Mouse (Mus musculus) CH12F3 (cell line): Measurements from ENCODE around the gene Slc25a41.
"Not testable (repeated sequence)": the region's sequence is repeated elsewhere in the genome, so short reads cannot be mapped to it uniquely, and the experiment has no call there.

Experiments
- in situ Hi-C: fragments of 300-500 bp; cut with MboI; formaldehyde crosslinking; loops from 2 replicates; pipeline ENCODE4 v1.14.3; 2020; ENCODE audit warnings: low sequenced_read_pairs

Gene Slc25a41

DNA sequence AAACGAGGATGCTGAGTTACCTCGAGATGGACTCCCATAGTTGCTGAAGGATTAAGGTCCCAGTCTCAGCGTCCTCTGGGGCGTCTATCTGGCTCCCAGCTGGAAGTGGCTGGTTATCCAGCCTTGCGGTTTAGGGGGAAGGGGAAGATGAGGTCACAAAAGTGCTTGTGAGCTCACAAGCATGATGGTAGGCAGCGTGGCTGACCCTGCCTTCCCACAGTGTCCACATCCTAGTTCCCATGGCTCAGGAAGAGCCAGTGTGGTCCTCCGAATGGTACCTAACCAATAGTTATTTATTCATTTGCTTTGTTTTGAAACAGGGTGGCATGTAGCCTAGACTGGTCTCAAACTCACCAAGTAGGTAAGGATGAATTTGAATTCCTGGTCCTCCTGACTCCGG, at the start of gene Slc25a41:
Slc25a41 (minus strand) TSS at position 101 of the 400 bp plus-strand sequence.
- in situ Hi-C loops = no loop called here

DNA sequence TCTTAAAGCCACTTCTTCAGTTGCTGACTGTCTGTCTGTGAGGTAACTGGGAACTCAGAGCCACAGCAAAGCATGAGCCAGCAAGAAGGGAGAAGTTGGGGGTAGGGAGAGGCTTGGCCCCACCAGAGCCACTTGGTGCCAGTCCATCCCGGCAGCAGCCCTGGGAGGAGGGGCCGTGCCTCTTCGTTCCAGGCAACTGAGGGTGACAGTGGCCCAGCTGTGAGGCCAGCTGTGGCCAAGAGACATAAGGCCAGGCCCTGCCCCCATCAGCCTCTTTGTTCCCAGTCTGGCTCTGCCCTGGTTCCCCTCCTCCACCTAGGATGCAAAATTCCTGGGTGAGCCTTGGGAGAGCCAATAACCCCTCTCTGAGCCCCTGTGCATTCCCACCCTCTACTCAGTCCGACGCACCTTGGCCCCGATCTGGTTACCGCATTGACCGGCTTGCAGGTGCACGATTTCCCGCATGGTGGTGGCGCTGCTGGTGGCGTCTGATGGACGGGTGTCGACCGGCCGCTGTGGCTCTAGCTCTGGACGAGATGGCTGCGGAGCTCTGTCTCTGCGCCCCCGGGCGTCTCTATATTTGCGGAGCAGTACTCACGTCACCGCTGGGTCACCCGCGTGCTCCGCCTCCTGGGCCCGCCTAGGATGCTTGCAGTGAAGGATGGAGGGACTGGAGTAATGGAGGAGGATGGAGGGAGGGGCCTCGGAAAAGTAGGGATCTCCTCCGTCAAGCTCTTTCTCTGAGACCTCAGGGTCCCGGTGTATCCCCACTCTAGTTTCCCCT, 45.8 kb upstream of the Slc25a41 start, which contains the start of gene Tubb4a:
Tubb4a (minus strand) TSS at position 734 of the 784 bp plus-strand sequence.
- in situ Hi-C loops = no loop called here

DNA sequence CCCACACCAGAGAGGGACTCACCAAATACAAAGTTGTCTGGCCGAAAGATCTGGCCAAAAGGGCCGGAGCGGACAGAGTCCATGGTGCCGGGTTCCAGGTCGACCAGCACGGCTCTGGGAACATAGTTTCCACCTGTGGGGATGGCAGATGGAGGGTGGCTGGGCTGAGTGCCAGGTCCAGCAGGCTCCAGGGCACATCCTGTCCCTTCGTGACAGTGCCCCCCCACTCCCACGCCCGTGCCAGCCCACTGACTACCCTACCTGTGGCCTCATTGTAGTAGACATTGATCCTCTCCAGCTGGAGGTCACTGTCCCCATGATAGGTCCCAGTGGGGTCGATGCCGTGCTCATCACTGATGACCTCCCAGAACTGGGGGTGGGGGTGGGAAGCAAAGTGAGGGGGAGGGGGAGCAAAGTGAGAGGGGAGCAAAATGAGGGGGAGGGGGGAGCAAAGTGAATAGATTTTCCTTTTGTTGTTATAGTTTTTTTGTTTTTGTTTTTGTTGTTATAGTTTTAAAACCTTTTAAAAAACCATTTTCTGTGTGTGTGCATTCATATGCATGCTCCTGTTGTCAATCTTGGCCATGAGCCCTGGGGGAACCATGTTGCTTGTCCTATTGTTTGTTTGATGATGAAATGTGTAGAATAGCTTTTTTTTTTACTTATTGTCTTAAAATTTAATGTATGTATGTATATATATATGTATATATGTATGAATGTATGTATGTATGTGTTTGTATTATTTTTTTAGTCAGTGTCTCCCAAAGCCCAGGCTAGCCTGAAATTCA, 44.7 kb upstream of the Slc25a41 start:
- in situ Hi-C loops = no loop called here

DNA sequence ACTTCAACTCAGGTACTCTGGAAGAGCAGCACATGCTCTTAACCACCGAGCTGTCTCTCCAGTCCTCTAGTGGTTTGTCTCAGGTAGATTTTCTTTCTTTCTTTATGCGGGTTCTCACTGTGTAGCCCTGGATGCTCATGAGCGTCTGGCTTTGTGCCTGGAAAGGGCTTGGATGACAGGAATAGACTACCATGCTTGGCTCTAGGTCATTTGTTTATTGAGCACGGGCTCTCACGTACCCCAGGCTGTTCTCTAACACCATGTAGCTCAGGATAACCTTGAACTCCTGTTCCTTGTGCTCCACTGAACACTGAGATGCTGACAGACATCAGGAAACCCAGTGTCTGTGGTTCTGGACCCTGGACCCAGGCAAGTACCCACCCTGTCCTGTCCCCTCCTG, 41.0 kb upstream of the Slc25a41 start:
- in situ Hi-C loops = no loop called here

DNA sequence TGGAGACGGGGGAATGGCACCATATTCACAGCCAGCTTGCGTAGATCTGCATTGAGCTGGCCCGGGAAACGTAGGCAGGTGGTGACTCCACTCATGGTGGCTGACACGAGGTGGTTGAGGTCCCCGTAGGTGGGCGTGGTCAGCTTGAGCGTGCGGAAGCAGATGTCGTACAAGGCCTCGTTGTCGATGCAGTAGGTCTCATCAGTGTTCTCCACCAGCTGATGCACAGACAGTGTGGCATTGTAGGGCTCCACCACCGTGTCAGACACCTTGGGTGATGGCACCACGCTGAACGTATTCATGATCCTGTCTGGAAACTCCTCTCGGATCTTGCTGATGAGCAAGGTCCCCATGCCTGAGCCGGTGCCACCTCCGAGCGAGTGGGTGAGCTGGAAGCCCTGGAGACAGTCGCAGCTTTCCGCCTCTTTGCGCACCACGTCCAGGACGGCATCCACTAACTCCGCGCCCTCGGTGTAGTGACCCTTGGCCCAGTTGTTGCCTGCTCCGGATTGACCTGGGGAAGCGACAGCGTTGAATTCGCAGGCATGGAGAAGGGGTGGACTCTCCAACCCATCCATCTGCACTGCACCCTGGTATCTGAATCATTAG, 39.9 kb upstream of the Slc25a41 start:
- in situ Hi-C loops = no loop called here

DNA sequence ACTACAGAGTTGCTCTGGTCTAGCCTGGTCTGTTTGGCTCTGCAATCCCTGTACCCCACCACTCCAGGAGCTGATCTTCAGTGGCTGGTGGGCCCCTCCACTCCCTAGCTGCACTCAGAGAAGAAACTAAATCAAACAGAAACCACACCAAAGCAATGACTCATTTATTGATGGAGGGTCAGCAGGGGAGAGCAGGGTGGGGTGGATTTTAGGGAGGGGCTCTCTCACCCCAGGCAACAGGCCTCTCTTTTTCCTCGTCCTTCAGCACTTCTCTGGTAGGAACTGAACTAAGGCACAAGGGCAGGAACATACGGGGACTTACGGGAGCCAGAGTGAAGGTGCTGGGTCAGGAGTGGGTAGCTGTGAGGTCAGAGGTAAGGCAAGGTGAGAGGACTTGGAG, 38.5 kb upstream of the Slc25a41 start:
- in situ Hi-C loops = no loop called here

DNA sequence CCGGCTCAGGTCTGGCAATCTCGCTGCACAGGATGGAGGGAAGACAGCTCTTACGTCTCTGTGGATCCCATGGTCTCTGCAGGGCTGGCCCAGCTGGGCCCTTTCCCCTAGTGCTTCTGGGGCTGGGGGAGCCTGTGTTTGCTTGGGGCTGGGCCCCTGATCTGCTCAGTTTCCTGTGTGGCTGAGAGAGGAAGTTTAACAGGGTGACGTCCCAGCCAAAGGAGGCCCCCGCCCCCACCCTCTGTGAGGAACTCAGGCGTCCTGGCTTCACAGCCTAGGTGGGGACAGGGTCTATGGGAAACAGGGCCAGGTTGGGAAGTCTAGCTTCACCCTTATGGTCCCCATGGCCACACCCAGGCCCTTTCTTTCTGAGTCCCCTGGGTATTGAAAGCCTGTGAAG, 36.9 kb upstream of the Slc25a41 start, which contains the start of gene Dennd1c:
Dennd1c (minus strand) TSS at position 179 of the 400 bp plus-strand sequence.
- in situ Hi-C loops = no loop called here

DNA sequence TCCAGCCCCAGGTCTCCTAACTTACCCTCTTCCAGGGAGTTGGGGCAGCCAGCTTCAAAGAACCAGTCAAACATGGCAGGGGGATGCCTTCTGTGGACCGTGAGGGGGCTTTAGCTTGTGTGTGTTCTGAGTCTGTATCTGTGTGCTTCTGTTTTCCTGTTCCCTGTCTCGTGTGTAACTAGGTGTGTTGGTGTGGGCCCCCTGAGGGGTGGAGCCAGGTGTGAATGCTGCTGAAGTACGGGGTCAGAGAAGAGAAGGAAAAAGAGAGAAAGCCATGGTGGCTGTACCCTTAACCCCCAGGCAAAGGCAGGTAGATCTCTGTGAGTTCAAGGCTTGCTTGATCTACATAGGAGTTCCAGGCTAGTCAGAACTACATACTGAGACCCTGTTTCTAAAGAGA, 35.5 kb upstream of the Slc25a41 start:
- in situ Hi-C loops = no loop called here

DNA sequence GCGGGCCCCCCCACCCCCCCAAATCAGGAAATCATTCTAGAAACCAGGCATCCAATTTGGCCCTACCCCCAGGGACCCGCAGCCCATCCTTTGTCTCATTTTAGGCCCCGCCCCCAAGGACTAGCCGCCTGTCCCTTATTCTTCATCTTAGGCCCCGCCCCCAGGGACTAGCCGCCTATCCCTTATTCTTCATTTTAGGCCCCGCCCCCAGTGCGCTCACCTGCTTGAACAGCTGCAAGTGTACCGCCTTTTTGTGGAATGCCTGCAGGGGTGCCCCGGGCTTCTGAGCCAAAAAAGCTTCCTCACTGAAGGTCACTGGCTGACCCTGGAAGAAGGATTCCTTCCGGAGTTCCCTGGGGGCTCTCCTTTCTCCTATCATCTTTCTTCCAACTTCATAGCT, 29.2 kb upstream of the Slc25a41 start:
- in situ Hi-C loops = no loop called here

DNA sequence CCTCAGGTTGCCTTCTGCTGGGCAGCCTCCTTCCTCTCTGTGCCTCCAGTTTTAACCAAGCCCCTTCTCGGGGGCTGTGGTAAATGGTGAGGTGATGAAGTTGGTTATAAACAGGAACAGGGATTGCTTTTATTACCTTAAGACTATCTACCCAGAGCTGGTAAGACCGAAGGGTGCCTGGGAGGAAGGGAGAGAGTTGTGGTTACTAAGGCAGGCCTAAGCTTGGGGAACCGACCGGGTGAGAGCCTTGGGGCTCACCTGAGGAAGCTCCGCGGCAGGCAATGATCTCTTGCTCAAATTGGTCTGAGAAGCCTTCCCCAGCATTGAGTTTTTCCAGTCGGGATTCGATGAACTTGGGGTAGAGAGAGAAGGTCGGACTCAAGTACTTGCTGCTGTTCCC, 28.8 kb upstream of the Slc25a41 start:
- in situ Hi-C loops = no loop called here

DNA sequence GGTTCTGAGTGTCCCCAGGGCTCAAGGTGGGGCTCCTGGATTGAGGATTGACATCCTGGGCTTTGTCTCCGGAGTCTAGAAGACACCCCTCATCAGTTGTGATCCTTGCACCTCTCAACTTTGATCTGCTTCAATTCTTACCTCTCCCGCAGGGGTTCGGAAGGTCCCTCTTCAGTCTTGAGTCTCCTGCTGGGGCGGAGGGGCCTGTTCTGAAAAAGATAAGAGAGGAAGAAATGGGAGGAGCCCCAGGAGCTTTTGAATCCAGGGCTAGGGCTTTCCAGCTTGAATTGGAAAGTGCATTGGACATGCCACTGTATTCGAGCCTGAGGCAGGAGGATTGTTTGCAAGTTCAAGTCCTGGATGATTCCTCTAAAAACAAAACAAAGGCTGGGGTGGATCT, 25.5 kb upstream of the Slc25a41 start:
- in situ Hi-C loops = no loop called here

DNA sequence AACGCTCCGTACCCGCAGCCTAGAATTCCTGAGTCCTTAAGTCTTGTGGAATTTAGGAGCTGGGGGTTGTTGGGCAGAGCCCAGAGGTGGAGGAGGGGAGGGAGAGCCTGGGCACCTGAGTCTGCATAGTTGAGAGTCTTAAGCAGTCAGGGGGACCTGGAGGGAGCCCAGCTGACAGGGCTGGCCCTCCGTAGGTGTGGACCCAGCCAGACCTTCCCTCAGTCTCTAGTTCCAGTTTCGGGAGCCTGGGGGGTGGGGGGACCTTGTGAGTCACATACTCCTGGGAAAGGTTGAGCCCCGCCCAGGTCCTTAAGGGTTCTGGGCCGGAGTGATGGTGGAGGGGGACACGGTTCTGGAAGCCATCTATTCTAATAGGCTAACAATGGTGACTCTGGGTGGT, 21.6 kb upstream of the Slc25a41 start:
- in situ Hi-C loops = no loop called here

DNA sequence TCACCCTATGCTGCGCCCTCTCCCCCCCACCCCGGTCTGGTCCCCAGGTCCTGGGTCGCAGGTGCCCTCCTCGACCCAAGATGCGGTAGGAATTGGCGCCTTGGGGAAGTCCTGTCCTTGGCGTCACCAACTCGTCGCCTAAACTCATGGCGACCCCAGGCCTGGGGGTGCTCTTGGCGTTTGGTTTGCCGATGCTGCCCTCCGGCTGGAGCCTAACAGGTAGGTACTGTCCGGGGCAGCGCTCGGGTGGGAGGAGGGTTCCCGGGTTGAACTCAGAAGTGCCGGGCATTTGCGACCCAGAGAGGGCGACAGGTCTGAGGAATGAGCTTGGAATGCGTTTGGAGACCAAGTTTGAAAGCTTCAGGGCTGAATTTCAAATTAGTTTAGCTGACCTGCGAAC, 21.1 kb upstream of the Slc25a41 start:
- in situ Hi-C loops = no loop called here

DNA sequence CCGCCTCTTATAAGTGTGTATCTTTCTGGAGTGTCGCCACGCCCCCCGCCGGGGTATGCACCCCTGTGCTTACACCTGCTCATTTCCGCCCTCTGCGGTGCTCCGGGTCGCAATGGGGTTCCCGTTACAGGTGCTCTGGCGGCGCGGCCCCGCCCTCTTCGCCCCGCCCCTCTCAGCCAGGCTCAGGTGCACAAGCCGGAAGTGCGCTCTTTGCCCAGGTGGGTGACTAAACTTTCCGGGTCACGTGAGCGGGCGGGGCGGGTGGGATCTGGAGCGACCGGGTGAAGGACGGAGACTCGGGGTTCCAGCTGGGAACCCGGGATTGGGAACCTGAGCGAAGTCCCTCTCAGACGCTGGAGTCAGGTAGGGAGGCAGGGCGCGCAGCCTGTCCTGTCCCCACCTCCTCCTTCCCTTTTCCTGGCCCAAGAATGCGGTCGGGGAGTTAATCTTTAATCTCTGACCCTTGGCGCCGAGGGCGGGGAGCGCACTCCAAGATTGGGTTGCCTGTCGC, 20.6 kb upstream of the Slc25a41 start:
- in situ Hi-C loops = no loop called here

DNA sequence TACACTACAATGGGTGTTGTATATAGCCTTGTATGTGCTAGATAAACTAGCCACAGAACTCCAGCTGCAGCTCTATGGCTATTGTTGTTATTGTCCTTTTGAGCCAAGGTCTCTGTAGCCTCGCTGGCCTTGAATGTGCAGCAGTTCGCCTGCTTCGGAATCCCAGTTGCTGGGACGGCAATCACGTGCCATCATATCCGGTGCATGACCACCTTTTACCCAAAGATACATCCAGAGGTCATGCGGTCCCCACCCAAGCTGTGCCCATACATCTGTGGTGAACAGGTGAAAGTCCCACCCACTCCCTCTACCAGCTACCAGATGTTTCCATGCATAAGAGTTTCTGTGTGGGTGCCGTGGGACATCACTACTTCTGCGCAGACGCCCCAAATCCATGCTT, 19.6 kb upstream of the Slc25a41 start:
- in situ Hi-C loops = no loop called here

DNA sequence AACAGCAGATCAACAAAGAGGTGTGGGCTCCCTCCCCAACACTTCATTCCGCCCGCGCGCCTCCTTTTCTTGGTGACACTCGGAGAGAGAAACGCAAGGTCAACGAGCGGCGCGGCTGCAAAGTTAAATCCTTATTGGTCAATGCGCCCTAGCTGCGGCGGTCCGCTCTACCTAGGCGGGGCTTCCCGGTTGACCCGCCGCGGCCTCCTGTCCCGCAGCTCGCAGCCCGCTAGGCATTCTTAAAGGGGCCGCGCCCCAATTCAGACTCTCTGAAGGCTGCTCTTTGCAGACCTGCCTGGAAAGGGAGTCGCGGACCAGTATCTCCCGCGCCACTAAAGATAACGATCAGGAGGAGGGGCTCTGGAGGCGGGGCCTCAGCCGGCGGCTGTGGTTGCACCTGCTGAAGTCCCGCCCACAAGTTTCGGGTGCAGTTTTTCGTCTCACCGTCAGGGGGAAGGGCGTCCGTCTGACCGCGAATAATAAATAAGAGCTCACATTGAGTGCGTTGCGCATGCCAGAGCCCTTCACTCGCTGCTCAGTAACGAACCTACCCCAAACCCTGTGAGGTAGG, 18.9 kb upstream of the Slc25a41 start:
- in situ Hi-C loops = no loop called here

DNA sequence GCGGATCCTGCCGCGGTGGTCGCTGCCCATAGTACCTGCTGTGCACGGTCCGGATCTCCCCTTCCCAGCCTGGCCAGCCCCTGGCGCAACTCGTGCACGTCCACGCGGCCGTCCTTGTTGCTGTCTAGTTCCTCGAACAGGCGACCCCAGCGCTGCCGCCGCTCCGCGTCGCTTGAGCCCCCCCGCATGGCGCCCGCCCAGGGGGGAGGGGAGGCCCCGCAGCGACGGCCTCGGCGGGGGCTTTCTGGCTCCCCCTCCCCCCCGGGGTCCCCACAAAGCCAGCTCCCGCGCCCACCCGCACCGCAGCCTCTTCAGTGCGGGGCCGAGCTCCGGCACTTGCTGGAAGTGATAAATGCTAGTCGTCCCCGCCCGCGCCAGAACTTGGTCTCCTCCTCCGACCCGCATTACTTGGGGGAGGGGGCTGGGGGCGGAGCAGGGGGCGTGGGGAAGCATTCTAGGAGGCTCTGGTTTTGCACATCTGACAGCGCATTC, 18.1 kb upstream of the Slc25a41 start, which contains the start of gene Slc25a23:
Slc25a23 (minus strand) TSS at position 378 of the 492 bp plus-strand sequence.
- in situ Hi-C loops = no loop called here

DNA sequence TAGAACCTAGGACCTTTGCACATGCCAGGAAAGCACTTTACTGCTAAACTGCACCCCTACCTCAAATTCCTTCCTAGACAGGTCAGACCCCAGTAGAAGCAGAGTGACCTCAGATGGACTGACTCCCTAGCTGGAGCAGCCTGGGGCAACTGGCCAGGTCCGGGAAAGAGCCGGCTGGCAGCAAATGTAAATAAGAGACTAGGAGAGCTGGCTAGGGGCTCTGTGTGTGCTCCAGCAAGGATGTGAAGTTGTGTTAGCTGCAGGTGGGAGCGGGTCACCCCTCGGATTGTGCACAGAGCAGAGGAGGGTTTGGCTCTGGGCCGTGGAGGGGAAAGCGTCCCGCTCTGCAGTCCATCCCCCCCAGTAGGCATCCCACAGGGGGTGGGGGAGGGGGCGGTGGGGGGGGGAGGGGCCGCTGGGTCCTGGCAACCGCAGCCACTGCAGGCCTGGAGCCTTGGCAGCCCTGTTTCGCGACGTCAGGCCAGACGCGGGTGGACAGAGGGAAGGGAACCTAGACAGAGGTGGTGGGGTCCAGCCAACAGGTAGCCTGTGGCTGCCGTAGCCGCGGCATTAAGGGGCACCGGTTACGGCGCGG, 17.5 kb upstream of the Slc25a41 start, which contains the start of gene Crb3:
Crb3 (plus strand) TSS at position 215 of the 595 bp plus-strand sequence.
- in situ Hi-C loops = no loop called here

DNA sequence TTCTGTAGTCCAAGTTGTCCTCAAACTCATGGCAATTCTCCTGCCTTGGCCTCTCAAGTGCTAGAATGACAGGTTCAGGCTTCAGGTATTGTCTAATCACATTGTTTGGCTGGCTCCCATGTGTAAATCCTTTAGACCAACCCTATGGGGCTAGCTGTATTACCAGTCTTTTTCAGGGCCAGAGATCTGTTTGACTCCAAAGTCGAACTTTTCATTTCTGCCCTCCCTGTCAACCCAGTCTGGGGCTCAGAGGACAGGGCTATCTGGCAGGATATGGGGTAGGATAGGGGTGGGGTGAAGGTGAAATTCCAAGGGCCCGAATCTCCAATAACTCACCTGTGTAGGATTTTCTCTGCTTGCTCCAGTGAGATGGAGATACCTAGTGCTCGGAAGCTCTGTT, 14.8 kb upstream of the Slc25a41 start:
- in situ Hi-C loops = no loop called here

DNA sequence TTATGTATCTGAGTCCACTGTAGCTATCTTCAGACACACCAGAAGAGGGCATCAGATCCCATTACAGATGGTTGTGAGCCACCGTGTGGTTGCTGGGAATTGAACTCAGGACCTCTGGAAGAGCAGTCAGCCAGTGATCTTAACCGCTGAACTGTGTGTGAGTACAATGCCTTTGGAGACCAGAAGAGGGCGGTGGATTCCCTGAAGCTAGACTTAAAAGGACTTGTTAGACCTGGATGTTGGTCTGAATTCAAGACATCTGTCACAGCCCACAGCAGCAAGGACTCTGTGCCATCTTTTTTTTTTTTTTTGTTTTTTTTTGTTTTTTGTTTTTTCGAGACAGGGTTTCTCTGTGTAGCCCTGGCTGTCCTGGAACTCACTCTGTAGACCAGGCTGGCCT, 10.2 kb upstream of the Slc25a41 start:
- in situ Hi-C loops = not testable (repeated sequence)
